Mouse (Mus musculus) liver, embryonic 14.5 days (tissue): Measurements from ENCODE around the gene Gm16181.

Experiments
- CTCF ChIP-seq: IDR thresholded peaks from 2 replicates; pipeline ENCODE4 v1.5.1; 2016; ENCODE audit warnings: antibody characterized with exemption, low read depth, control low read depth
- EP300 ChIP-seq: IDR thresholded peaks from 2 replicates; pipeline ENCODE4 v1.6.1; 2016; ENCODE audit warnings: antibody characterized with exemption, low read depth

DNA sequence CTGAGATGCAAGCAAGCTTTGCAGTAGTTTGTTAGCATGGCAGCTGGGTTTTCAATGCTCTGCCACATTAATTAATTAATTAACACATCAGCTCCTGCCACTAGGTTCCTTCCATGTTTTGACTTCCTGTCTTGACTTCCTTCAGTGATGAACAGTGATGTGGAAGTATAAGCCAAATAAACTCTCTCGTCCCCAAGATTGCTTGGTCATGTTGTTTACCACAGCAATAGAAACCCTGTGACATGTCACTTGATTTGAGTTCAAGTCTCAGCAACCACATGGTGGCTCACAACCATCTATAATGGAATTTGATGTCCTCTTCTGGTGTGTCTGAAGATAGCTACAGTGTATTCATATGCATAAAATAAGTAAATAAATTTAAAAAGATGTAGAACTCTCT lies 36.7 kb downstream of the Gm16181 start:
- TF ChIP-seq CTCF (no peak), EP300 (no peak)
